ENCODE assay signal across 7 mouse cellular contexts in genomic region chr5:135460152-135460832, GRCm38 (mm10).
DNase-seq lines count a peak whose midpoint lies in the region; ATAC-seq and TF ChIP-seq lines count a peak whose summit lies in the region.

No protein-coding gene starts in this region.

- no peaks in the 10 kb centered on the region for H3K4me1 ChIP-seq in intestine, embryonic 16.5 days (ENCODE audit: control insufficient read depth, insufficient read depth, low read length)
- H3K4me1 ChIP-seq in midbrain, postnatal 0 days (ENCODE audit: insufficient read depth, low read length) = no peaks in the 10 kb centered on the region

- no peak for TF ChIP-seq POLR2A in brain, embryonic 14.5 days (IDR thresholded peaks at IDR 0.05; ENCODE audit: borderline replicate concordance, extremely low read depth, insufficient read depth, insufficient read length, poor library complexity, severe bottlenecking)

- peak; percentile 82 for DNase-seq in brain, embryonic 14.5 days (ENCODE audit: low read depth)
- peak; percentile 12 to 21 for DNase-seq in cerebellum, postnatal 36 days
- DNase-seq in gastrocnemius, postnatal 10 days = peak; percentile 66
- peak; percentile 55 to 67 for DNase-seq in left cerebral cortex, postnatal 10 days (ENCODE audit: extremely low spot score in 1 of 2, low spot score in 2 of 2)
- DNase-seq in midbrain, postnatal 0 days (ENCODE audit: low spot score) = peak; percentile 86

- H3K4me3 ChIP-seq in intestine, embryonic 16.5 days (ENCODE audit: low read length) = no peak overlapping the region
- no peak overlapping the region for H3K4me3 ChIP-seq in midbrain, postnatal 0 days (ENCODE audit: low read depth, low read length)

- H3K27ac ChIP-seq in intestine, embryonic 16.5 days (ENCODE audit: low read length) = peak overlapping the region; percentile 53
- H3K27ac ChIP-seq in midbrain, postnatal 0 days (ENCODE audit: low read depth, low read length) = peak overlapping the region; percentile 26; the same call in 1 of the 2 replicates

- no peak for TF ChIP-seq CTCF in brain, embryonic 14.5 days (IDR thresholded peaks at IDR 0.05; ENCODE audit: borderline replicate concordance, extremely low read depth, insufficient read depth, insufficient read length)
- no peak for TF ChIP-seq CTCF in midbrain, postnatal 0 days (IDR thresholded peaks at IDR 0.05)

- H3K9ac ChIP-seq in intestine, embryonic 16.5 days (ENCODE audit: low read depth, low read length) = no peak overlapping the region
- H3K9ac ChIP-seq in midbrain, postnatal 0 days (replicated peaks; ENCODE audit: low read length, poor library complexity, severe bottlenecking) = no peak overlapping the region

- H3K4me2 ChIP-seq in intestine, embryonic 16.5 days (ENCODE audit: low read depth, low read length) = no peak overlapping the region
- H3K4me2 ChIP-seq in midbrain, postnatal 0 days (ENCODE audit: low read depth, low read length, poor library complexity, severe bottlenecking) = no peak overlapping the region

- no peaks in the 10 kb centered on the region for H3K9me3 ChIP-seq in intestine, embryonic 16.5 days (ENCODE audit: control insufficient read depth, low read length)
- H3K9me3 ChIP-seq in midbrain, postnatal 0 days (ENCODE audit: low read length) = no peaks in the 10 kb centered on the region

- WGBS in intestine, embryonic 16.5 days = 79% methylated on average over 12 of the region's 12 CpGs
- 64% methylated on average over 12 of the region's 12 CpGs for WGBS in midbrain, postnatal 0 days

- intact Hi-C loops in left cerebral cortex, postnatal 10 days (cut with DNase I) = no loop called here

- H3K36me3 ChIP-seq in intestine, embryonic 16.5 days (ENCODE audit: control insufficient read depth, insufficient read depth, low read length) = no peaks in the 10 kb centered on the region
- peaks cover 16% of the 10 kb centered on the region for H3K36me3 ChIP-seq in midbrain, postnatal 0 days (ENCODE audit: insufficient read depth, low read length)

- ATAC-seq in intestine, embryonic 16.5 days = peak; percentile 56; the same call in 1 of the 2 replicates
- ATAC-seq in midbrain, postnatal 0 days (ENCODE audit: low FRiP score) = 0 out of 2 replicates have a peak, but pooled peaks have one; percentile 47
- ATAC-seq in erythroid progenitor cell, adult 5-6 weeks (replicated peaks; ENCODE audit: low FRiP score, poor library complexity, severe bottlenecking) = no peak

- no peaks in the 10 kb centered on the region for H3K27me3 ChIP-seq in intestine, embryonic 16.5 days (replicated peaks; ENCODE audit: control insufficient read depth, insufficient read depth, low read length)
- H3K27me3 ChIP-seq in midbrain, postnatal 0 days (ENCODE audit: insufficient read depth, low read length) = no peaks in the 10 kb centered on the region

Comparison
In these comparisons a context has a peak if more than half of its experiments do, and no peak if none do; other contexts are left out.
1. DNase-seq: peak in every context shown above with its lines; median percentile 86 in midbrain, postnatal 0 days; 82 in brain, embryonic 14.5 days; 66 in gastrocnemius, postnatal 10 days; 61 in left cerebral cortex, postnatal 10 days; 16 in cerebellum, postnatal 36 days.